Mouse (Mus musculus) spleen, adult 2 months (tissue): ENCODE measurements around the gene Hspbp1. TPM values are rescaled to one million over a fixed set of nuclear protein-coding genes. Genes with fewer than 3 reads are reported as not detected.

Source experiments
- DNase-seq, 2 experiments: peaks; one replicate each; pipeline versions ENCODE4 v3.0.0 to v3.0.0-alpha.2; 2012 to 2021; ENCODE audit warnings: low spot score in 2 of 2, low read depth in 1 of 2
- H3K27ac ChIP-seq: fragments of 200-500 bp; 2 replicates; pipeline ENCODE4 v1.5.1; 2012; ENCODE audit warnings: low read length, inconsistent platforms; ENCODE audit not compliant: insufficient read depth
- H3K27me3 ChIP-seq: fragments of 200-500 bp; 2 replicates; pipeline ENCODE4 v1.6.1; 2012; ENCODE audit warnings: mild to moderate bottlenecking, moderate library complexity, low read length, inconsistent platforms; ENCODE audit not compliant: control insufficient read depth, insufficient read depth
- H3K36me3 ChIP-seq: fragments of 200-500 bp; 2 replicates; pipeline ENCODE4 v1.6.1; 2012; ENCODE audit warnings: mild to moderate bottlenecking, low read length, inconsistent platforms; ENCODE audit not compliant: control insufficient read depth, insufficient read depth
- H3K4me1 ChIP-seq: fragments of 200-500 bp; 2 replicates; pipeline ENCODE4 v1.6.1; 2011; ENCODE audit warnings: inconsistent platforms; ENCODE audit not compliant: control insufficient read depth, insufficient read depth, insufficient read length
- H3K4me3 ChIP-seq: fragments of 200-500 bp; 2 replicates; pipeline ENCODE4 v1.5.1; 2011; ENCODE audit warnings: mild to moderate bottlenecking, inconsistent platforms; ENCODE audit not compliant: insufficient read depth, insufficient read length; ENCODE audit errors: extremely low read depth
- CTCF ChIP-seq: fragments of 200-500 bp; IDR thresholded peaks from 2 replicates; pipeline ENCODE4 v1.5.1; 2011; ENCODE audit warnings: mild to moderate bottlenecking, inconsistent platforms; ENCODE audit not compliant: insufficient read depth, insufficient read length, insufficient replicate concordance; ENCODE audit errors: extremely low read depth
- POLR2A ChIP-seq: fragments of 200-500 bp; IDR thresholded peaks from 2 replicates; pipeline ENCODE4 v1.6.1; 2011; ENCODE audit warnings: low read depth, low read length, inconsistent platforms
- WGBS: fragments of 180-500 bp; shearing (Covaris S2); methylation state at CpG from one replicate; pipeline ENCODE4 v1.1.7; 2018; 5-methylcytosine and 5-hydroxymethylcytosine counted together
- polyA plus RNA-seq: library from polyadenylated mRNA; depleted of rRNA; stranded (reverse); fragments of >200 nt; gene quantifications from 2 replicates; pipeline ENCODE4 v1.2.3, GENCODE M21; 2012

Hspbp1 gene
- polyA plus RNA-seq, 1 experiment, result 32.2 TPM

DNA sequence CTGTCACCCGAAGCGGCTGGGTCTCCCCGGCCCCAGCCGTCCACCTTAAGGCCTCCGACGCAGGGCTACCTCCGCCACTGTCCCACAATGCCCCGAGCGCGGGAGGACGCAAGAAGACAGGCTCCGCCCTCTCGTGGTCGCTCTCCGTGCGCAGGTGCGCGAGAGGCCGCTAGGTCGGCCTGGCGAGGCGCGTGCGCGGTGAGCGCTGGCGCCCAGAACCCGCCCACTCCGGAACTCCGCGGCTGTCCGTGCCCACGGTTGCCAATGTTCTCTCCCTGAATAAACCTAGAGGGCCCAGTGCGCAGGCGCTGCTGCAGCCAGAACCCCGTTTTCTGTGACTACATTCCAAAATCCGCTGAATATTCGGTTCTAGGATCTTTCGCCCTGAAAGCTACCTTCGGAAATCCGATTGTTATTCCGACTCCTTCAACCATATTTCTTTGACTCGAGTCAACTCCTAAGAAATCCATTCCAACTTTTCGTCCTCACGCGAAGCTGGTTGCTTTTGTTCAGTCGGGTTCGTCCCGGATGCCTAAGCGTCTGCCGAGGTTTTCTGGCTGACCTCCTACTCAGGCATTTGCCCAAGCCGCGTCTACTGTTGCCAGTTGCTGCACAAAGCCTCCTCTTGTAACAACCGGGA, 25.8 kb downstream of the Hspbp1 start, which contains the start of gene Ppp6r1:
TSS of gene Ppp6r1 (minus strand) at position 108 of the 640 bp plus-strand sequence.
- peaks cover 27% of the 10 kb centered on the region; the same call in 1 of the 2 replicates for H3K4me1 ChIP-seq
- WGBS, result under 1% methylated on average over 54 of the region's 54 CpGs
- TF ChIP-seq POLR2A (peak; percentile 83), CTCF (peak; percentile 22; the same call in 1 of the 2 replicates)

DNA sequence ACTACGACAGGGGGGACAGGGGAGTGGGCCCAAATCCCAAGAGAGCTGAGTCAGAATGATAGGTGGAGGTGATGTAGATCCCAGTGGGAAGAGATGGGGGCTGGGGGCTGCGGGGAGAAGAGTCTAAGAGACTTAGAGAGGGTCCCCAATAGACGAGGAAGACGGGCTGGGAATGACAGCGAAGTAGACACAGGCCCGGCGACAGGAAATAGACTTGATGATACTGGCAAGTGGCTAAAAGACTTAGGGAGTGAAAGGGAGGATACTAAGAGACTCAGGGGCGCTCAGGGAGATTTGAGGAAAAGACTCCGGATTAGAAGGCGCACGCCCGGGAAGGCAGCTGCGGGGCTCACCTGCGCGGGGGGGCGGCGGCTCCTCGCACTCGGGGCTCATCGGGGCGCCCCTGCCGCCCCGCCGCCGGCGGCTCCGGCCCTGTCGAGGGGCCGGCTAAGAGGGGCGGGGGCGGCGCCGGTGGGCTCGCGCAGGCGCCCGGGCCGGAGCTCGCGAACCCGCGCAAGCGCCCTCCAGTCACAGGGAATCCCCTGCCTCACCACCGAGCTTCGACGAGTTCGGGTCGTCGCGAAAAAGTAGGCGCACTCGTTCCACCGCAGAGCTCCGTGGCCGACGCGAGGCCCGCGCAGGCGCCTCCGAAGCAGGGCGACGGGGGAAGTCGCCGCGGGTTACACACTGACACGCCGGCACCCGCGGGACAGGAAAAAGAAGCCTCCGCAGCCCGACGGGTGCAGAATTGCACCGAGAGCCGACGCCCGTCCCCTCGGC, 26.6 kb downstream of the Hspbp1 start:
- H3K27me3 ChIP-seq, result no peaks in the 10 kb centered on the region
- no peak for TF ChIP-seq POLR2A
- no peak for TF ChIP-seq CTCF
- no peak for DNase-seq
- peaks cover under 1% of the 10 kb centered on the region; the same call in 1 of the 2 replicates for H3K36me3 ChIP-seq
- peaks cover 29% of the 10 kb centered on the region; the same call in 1 of the 2 replicates for H3K4me1 ChIP-seq
- H3K27ac ChIP-seq, result peak overlapping the region; percentile 95
- under 1% methylated on average over 75 of the region's 78 CpGs for WGBS
- H3K4me3 ChIP-seq, result peak overlapping the region; percentile 79

More for the DNA sequence above, 25.8 kb downstream of the Hspbp1 start, which contains the start of gene Ppp6r1:
- DNase-seq, result peak; percentile 95 to 97
- peak within 1 kb of the TSS; percentile 95 for H3K27ac ChIP-seq
- H3K36me3 ChIP-seq, result peaks cover 2% of the 10 kb centered on the region; the same call in 1 of the 2 replicates
- peak within 1 kb of the TSS; percentile 79 for H3K4me3 ChIP-seq
- no peaks in the 10 kb centered on the region for H3K27me3 ChIP-seq

DNA sequence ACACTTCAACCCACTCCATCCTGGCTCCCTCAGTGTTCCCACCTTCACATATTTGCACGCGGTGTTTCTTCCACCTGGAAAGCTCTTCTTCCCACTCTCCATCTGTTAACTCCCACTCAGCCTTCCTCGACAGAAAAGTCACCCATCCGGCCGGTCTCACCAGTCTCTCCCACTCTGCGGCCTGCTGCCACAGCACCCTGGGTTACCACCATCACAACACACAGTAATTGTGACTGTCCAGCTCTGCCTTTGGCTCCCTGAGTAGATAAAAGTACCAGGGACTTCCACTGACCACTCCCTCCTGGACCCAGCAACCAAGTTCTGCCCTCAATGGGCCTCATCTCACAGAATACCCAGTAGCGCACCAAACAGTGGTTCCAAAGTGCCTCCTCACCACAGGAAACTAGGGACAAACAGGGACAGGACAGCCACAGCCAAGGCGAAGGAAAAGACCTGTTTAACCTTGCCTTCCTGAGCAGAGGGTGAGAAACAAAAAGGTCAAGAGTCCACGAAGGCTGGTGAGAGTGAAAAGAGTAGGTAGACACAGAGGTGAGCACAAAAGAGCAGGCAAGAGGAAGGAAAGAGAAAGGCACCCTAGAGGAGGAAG, 27.2 kb downstream of the Hspbp1 start:
- no peak for DNase-seq
- Histone ChIP-seq H3K27me3 (no peaks in the 10 kb centered on the region), H3K4me1 (peaks cover 32% of the 10 kb centered on the region; the same call in 1 of the 2 replicates), H3K27ac (peak overlapping the region; percentile 95), H3K4me3 (peak overlapping the region; percentile 79), H3K36me3 (no peaks in the 10 kb centered on the region)
- WGBS, result 4% methylated on average over 9 of the region's 9 CpGs
- TF ChIP-seq CTCF, result no peak
- TF ChIP-seq POLR2A, result no peak

DNA sequence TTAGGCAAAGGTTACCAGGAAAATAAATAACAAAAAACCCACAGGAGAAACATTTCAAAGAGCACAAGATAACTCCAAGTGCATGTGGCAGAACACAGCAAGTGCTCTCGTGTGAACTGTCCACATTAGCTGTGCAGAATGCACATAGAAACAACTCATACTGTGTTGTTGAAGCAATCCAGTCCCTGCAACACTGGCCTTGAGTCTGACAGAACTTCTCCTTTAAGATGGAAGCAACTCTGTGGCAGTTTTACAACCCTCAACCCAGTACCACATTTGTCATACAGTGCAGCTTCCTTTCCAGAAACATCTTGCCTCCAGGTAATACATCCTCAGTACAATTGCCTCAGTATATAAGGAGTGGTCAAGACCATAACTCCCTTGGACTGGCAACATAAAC, 28.1 kb downstream of the Hspbp1 start:
- Histone ChIP-seq H3K27me3 (no peaks in the 10 kb centered on the region), H3K36me3 (no peaks in the 10 kb centered on the region), H3K4me3 (peak overlapping the region; percentile 79; the same call in 1 of the 2 replicates), H3K27ac (no peak overlapping the region), H3K4me1 (peaks cover 36% of the 10 kb centered on the region)
- DNase-seq, result no peak
- no peak for TF ChIP-seq CTCF
- no peak for TF ChIP-seq POLR2A
- 0% methylated on average over 1 of the region's 1 CpGs for WGBS

DNA sequence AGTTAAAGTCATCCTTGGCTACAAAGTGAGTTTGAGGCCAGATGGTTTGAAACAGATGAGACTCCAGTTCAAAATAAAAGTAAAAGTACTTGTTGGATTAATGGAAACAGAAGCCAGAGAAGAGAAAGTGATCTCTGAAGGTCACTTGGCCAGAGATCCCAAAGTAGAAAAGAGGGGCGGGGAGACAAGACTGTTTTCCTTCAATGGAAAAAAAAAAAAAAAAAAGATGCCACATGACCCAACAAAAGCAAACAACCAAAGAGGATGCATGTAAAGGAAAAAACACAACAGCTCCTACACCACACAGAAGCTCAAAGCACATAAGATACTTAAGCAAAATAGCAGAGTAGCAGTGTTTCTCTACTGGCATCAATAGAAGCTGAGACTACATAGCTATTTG, 29.0 kb downstream of the Hspbp1 start:
- 14% methylated on average over 1 of the region's 1 CpGs for WGBS
- Histone ChIP-seq H3K27ac (peak overlapping the region; percentile 11), H3K27me3 (no peaks in the 10 kb centered on the region), H3K4me1 (peaks cover 44% of the 10 kb centered on the region), H3K4me3 (no peak overlapping the region), H3K36me3 (no peaks in the 10 kb centered on the region)
- no peak for TF ChIP-seq CTCF
- TF ChIP-seq POLR2A, result no peak
- DNase-seq, result no peak

DNA sequence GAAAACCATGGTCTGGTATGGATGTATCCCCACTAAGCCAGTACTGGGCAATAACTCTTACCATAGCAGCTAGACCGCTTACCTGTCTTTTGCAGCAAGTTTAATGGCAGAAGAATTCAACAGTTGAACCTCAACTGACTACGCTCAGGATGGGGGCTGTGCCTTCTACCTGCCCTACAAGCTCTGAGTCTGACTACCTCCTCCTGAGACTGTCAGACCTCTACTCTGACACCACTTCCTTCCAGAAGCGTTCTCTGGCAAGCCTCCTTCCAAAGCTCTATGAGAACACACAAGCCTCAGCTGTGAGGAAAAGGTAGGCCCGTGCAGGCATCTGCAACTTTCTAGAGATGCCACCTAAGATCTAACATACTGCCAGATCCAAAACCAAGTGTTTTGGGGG, 29.5 kb downstream of the Hspbp1 start:
- peak overlapping the region; percentile 11 for H3K27ac ChIP-seq
- no peak for TF ChIP-seq POLR2A
- TF ChIP-seq CTCF, result no peak
- DNase-seq, result no peak
- H3K4me1 ChIP-seq, result peaks cover 44% of the 10 kb centered on the region
- H3K36me3 ChIP-seq, result no peaks in the 10 kb centered on the region
- no peaks in the 10 kb centered on the region for H3K27me3 ChIP-seq
- WGBS, result 20% methylated on average over 4 of the region's 4 CpGs
- H3K4me3 ChIP-seq, result peak overlapping the region; percentile 1; the same call in 1 of the 2 replicates

DNA sequence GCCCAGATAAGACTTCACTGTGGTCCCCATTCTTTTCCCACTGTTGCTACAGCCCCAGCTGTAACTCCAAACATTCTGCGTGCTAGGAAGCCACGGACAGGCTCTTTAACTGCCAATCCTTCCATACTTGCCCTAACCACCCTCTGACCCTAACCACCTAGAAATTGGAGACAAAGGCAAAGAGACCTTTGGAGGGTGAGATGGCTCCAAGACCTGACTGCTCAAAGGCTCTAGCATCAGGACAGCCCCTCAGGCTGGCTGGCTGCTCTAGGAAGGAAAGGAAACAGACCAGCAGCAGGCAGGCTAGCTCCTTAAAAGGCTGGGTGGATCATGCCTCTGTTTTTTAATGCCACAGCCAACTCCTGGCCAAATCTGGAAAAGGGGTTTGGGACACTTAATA, 30.6 kb downstream of the Hspbp1 start:
- Histone ChIP-seq H3K4me1 (peaks cover 44% of the 10 kb centered on the region), H3K36me3 (no peaks in the 10 kb centered on the region)
- WGBS, result 1% methylated on average over 2 of the region's 2 CpGs

More for the DNA sequence above, 30.6 kb downstream of the Hspbp1 start:
- H3K4me3 ChIP-seq, result peak overlapping the region; percentile 26
- H3K27ac ChIP-seq, result peak overlapping the region; percentile 97
- DNase-seq, result no peak
- TF ChIP-seq POLR2A (no peak), CTCF (no peak)
- no peaks in the 10 kb centered on the region for H3K27me3 ChIP-seq
